Mouse (Mus musculus) heart, adult 2 months (tissue): Measurements from ENCODE around the gene Gm11027.

ENCODE experiments used
- CTCF ChIP-seq: fragments of 200-600 bp; IDR thresholded peaks from 2 replicates; pipeline ENCODE4 v1.8.1; 2022; ENCODE audit warnings: antibody characterized with exemption, mild to moderate bottlenecking, moderate library complexity
- EP300 ChIP-seq: fragments of 200-500 bp; IDR thresholded peaks from 2 replicates; pipeline ENCODE4 v1.6.1; 2011; ENCODE audit warnings: low read depth, low read length, control low read depth; ENCODE audit not compliant: insufficient read depth
- POLR2A ChIP-seq: fragments of 200-500 bp; IDR thresholded peaks from 2 replicates; pipeline ENCODE4 v1.6.1; 2011; ENCODE audit warnings: mild to moderate bottlenecking, low read depth, low read length, control low read depth; ENCODE audit not compliant: insufficient read depth

DNA sequence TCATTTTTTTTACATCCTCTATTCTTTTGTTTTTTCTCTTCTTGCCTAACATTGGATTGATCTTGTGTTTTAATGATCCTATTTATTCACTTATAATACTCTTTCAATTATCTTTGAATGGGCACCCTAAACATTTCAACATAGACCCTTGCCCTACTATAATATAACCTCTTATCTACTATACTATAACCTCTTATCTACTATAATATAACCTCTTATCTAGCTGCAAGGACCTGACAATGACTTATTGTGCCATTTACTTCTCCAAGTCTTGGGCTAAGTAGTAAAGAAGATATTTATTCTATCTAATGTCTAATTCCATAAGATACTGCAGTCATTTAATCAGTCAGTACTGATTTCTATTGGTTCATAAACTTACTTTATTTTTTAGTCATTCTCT, 36.8 kb upstream of the Gm11027 start:
- TF ChIP-seq EP300 (no peak), POLR2A (no peak), CTCF (no peak)
